In genomic region chr4:136928928-136929327, GRCm38 (mm10) we compare ENCODE assay signal across 11 mouse cellular contexts. TPM values are rescaled to one million over a fixed set of nuclear protein-coding genes. Genes with fewer than 3 reads are reported as not detected.
DNase-seq lines count a peak whose midpoint lies in the region; ATAC-seq and TF ChIP-seq lines count a peak whose summit lies in the region.
"Had no signal": no experiment of that assay in that cellular context is flagged by ENCODE, and none has a peak within 500 bp of the region (broad histone marks: within the 10 kb centered on the region; RNA-seq: fewer than 3 reads in every experiment).

No protein-coding gene starts in this region.

- H3K9ac ChIP-seq in kidney, embryonic 15.5 days: no peak overlapping the region
- H3K9ac ChIP-seq in ES-Bruce4 (ENCODE audit: low read depth, poor library complexity, severe bottlenecking): no peak overlapping the region
- H3K9ac ChIP-seq in forebrain, embryonic 16.5 days (replicated peaks; ENCODE audit: low read depth, low read length): no peak overlapping the region
- H3K9ac ChIP-seq: embryonic facial prominence, embryonic 15.5 days; limb, embryonic 15.5 days; stomach, embryonic 15.5 days had no signal

- H3K4me3 ChIP-seq in kidney, embryonic 15.5 days (replicated peaks): no peak overlapping the region
- no peak overlapping the region for H3K4me3 ChIP-seq in ES-Bruce4 (ENCODE audit: low read depth, low read length)
- no peak overlapping the region for H3K4me3 ChIP-seq in bone marrow macrophage, adult 2 months (ENCODE audit: insufficient read depth, low read length)
- H3K4me3 ChIP-seq in forebrain, embryonic 16.5 days (replicated peaks; ENCODE audit: low read length): no peak overlapping the region
- H3K4me3 ChIP-seq: embryonic facial prominence, embryonic 15.5 days; limb, embryonic 15.5 days; stomach, embryonic 15.5 days had no signal

- ATAC-seq in kidney, embryonic 15.5 days (replicated peaks; ENCODE audit: low FRiP score): no peak
- no peak for ATAC-seq in forebrain, embryonic 16.5 days

- TF ChIP-seq EP300 in ES-Bruce4 (IDR thresholded peaks at IDR 0.05; ENCODE audit: insufficient read depth, low read depth, low read length): no peak

- no peaks in the 10 kb centered on the region for H3K4me1 ChIP-seq in kidney, embryonic 15.5 days
- H3K4me1 ChIP-seq in ES-Bruce4 (ENCODE audit: control insufficient read depth, insufficient read depth, low read length): no peaks in the 10 kb centered on the region
- H3K4me1 ChIP-seq in bone marrow macrophage, adult 2 months (ENCODE audit: control insufficient read depth, insufficient read depth, low read length): no peaks in the 10 kb centered on the region
- 0 out of 2 replicates have a peak, but pooled peaks cover 2% of the 10 kb centered on the region for H3K4me1 ChIP-seq in forebrain, embryonic 16.5 days (replicated peaks; ENCODE audit: control insufficient read depth, insufficient read depth, low read length)
- H3K4me1 ChIP-seq: embryonic facial prominence, embryonic 15.5 days; limb, embryonic 15.5 days; stomach, embryonic 15.5 days had no signal

- DNase-seq in kidney, adult 11 months: peak; percentile 17
- peak; percentile 52 for DNase-seq in kidney, adult 9 months
- peak; percentile 3 for DNase-seq in thymus, postnatal 25 days
- no peak for DNase-seq in right cerebral cortex, adult 18-20 months

- H3K4me2 ChIP-seq in kidney, embryonic 15.5 days: no peak overlapping the region
- no peak overlapping the region for H3K4me2 ChIP-seq in forebrain, embryonic 16.5 days (ENCODE audit: low read length)
- H3K4me2 ChIP-seq: embryonic facial prominence, embryonic 15.5 days; limb, embryonic 15.5 days; stomach, embryonic 15.5 days had no signal

- no peak overlapping the region for H3K27ac ChIP-seq in kidney, embryonic 15.5 days
- no peak overlapping the region for H3K27ac ChIP-seq in ES-Bruce4 (ENCODE audit: insufficient read depth, low read length)
- no peak overlapping the region for H3K27ac ChIP-seq in bone marrow macrophage, adult 2 months (ENCODE audit: insufficient read depth, low read depth, low read length)
- no peak overlapping the region for H3K27ac ChIP-seq in forebrain, embryonic 16.5 days (ENCODE audit: low read length)
- H3K27ac ChIP-seq: embryonic facial prominence, embryonic 15.5 days; limb, embryonic 15.5 days; stomach, embryonic 15.5 days had no signal

- TF ChIP-seq CTCF in ES-Bruce4 (IDR thresholded peaks at IDR 0.05; ENCODE audit: low read depth, low read length): peak; percentile 70
- peak; percentile 37; the same call in 1 of the 2 replicates for TF ChIP-seq CTCF in bone marrow macrophage, adult 2 months (IDR thresholded peaks at IDR 0.05; ENCODE audit: low read depth, low read length)

- WGBS in kidney, embryonic 15.5 days: 10% methylated on average over 5 of the region's 5 CpGs
- WGBS in forebrain, embryonic 16.5 days: 6% methylated on average over 5 of the region's 5 CpGs

- H3K9me3 ChIP-seq in kidney, embryonic 15.5 days (replicated peaks): no peaks in the 10 kb centered on the region
- no peaks in the 10 kb centered on the region for H3K9me3 ChIP-seq in ES-Bruce4 (replicated peaks; ENCODE audit: control insufficient read depth, insufficient read depth, low read length, poor library complexity, severe bottlenecking)
- H3K9me3 ChIP-seq in forebrain, embryonic 16.5 days (ENCODE audit: control insufficient read depth, low read length): no peaks in the 10 kb centered on the region
- H3K9me3 ChIP-seq: embryonic facial prominence, embryonic 15.5 days; limb, embryonic 15.5 days; stomach, embryonic 15.5 days had no signal

- no peaks in the 10 kb centered on the region for H3K36me3 ChIP-seq in kidney, embryonic 15.5 days
- H3K36me3 ChIP-seq in ES-Bruce4 (ENCODE audit: control insufficient read depth, insufficient read depth, low read length, poor library complexity, severe bottlenecking): no peaks in the 10 kb centered on the region
- no peaks in the 10 kb centered on the region for H3K36me3 ChIP-seq in forebrain, embryonic 16.5 days (ENCODE audit: control insufficient read depth, insufficient read depth)
- H3K36me3 ChIP-seq: embryonic facial prominence, embryonic 15.5 days; limb, embryonic 15.5 days; stomach, embryonic 15.5 days had no signal

- no peak for TF ChIP-seq POLR2A in ES-Bruce4 (IDR thresholded peaks at IDR 0.05; ENCODE audit: insufficient read depth, low read length)
- TF ChIP-seq POLR2A in bone marrow macrophage, adult 2 months (IDR thresholded peaks at IDR 0.05; ENCODE audit: borderline replicate concordance, low read depth, low read length): no peak

- H3K27me3 ChIP-seq in kidney, embryonic 15.5 days: peaks cover 58% of the 10 kb centered on the region
- no peaks in the 10 kb centered on the region for H3K27me3 ChIP-seq in ES-Bruce4 (ENCODE audit: control insufficient read depth, insufficient read depth, low read length, poor library complexity, severe bottlenecking)
- H3K27me3 ChIP-seq in forebrain, embryonic 16.5 days (replicated peaks; ENCODE audit: control insufficient read depth, insufficient read depth, low read length): peaks cover 19% of the 10 kb centered on the region

RNA-seq across cellular contexts. Expression of gene Epha8, which starts 27.7 kb away (rescaled TPM):
- 0.19 and 0.21 TPM in 2 replicates for polyA plus RNA-seq in kidney, embryonic 15.5 days (2015; fragmentation: Nextera tagmentation; extraction: Ambion mirVana)
- 0.61 and 0.72 TPM in 2 replicates for polyA plus RNA-seq in ES-Bruce4 (2011; ENCODE audit: insufficient read depth, insufficient read length, low read depth, missing spikeins)
- not detected in 2 replicates for polyA plus RNA-seq in bone marrow macrophage, adult 2 months (2012; ENCODE audit: insufficient read depth, insufficient read length, missing spikeins)
- 3.7 and 6.7 TPM in 2 replicates for polyA plus RNA-seq in forebrain, embryonic 16.5 days (2015; fragmentation: Nextera tagmentation; extraction: Ambion mirVana)

RNA-seq across cellular contexts. Expression of gene C1qa, which starts 30.3 kb away (rescaled TPM):
- polyA plus RNA-seq in kidney, embryonic 15.5 days (2015; fragmentation: Nextera tagmentation; extraction: Ambion mirVana): 19.9 and 24.3 TPM in 2 replicates
- polyA plus RNA-seq in ES-Bruce4 (2011; ENCODE audit: insufficient read depth, insufficient read length, low read depth, missing spikeins): not detected in 2 replicates
- polyA plus RNA-seq in bone marrow macrophage, adult 2 months (2012; ENCODE audit: insufficient read depth, insufficient read length, missing spikeins): 1,983 and 2,039 TPM in 2 replicates
- polyA plus RNA-seq in forebrain, embryonic 16.5 days (2015; fragmentation: Nextera tagmentation; extraction: Ambion mirVana): 16.8 and 24.6 TPM in 2 replicates

RNA-seq across cellular contexts. Expression of gene C1qc, which starts 36.1 kb away (rescaled TPM):
- polyA plus RNA-seq in kidney, embryonic 15.5 days (2015; fragmentation: Nextera tagmentation; extraction: Ambion mirVana): 20.2 and 21.3 TPM in 2 replicates
- polyA plus RNA-seq in ES-Bruce4 (2011; ENCODE audit: insufficient read depth, insufficient read length, low read depth, missing spikeins): not detected in 2 replicates
- 2,483 and 2,716 TPM in 2 replicates for polyA plus RNA-seq in bone marrow macrophage, adult 2 months (2012; ENCODE audit: insufficient read depth, insufficient read length, missing spikeins)
- 13.9 and 17.6 TPM in 2 replicates for polyA plus RNA-seq in forebrain, embryonic 16.5 days (2015; fragmentation: Nextera tagmentation; extraction: Ambion mirVana)

RNA-seq across cellular contexts. Expression of gene C1qb, which starts 42.9 kb away (rescaled TPM):
- 42.7 and 48.4 TPM in 2 replicates for polyA plus RNA-seq in kidney, embryonic 15.5 days (2015; fragmentation: Nextera tagmentation; extraction: Ambion mirVana)
- not detected in 2 replicates for polyA plus RNA-seq in ES-Bruce4 (2011; ENCODE audit: insufficient read depth, insufficient read length, low read depth, missing spikeins)
- 3,592 and 3,777 TPM in 2 replicates for polyA plus RNA-seq in bone marrow macrophage, adult 2 months (2012; ENCODE audit: insufficient read depth, insufficient read length, missing spikeins)
- 24.1 and 32.0 TPM in 2 replicates for polyA plus RNA-seq in forebrain, embryonic 16.5 days (2015; fragmentation: Nextera tagmentation; extraction: Ambion mirVana)

Comparison
In these comparisons a context has a peak if more than half of its experiments do, and no peak if none do; other contexts are left out.
1. RNA of gene C1qa, which starts 30.3 kb away (polyA plus RNA-seq): 1,983 to 2,039 TPM in bone marrow macrophage, adult 2 months; 19.9 to 24.3 TPM in kidney, embryonic 15.5 days, 16.8 to 24.6 TPM in forebrain, embryonic 16.5 days and not detected in ES-Bruce4; every median in the first group is over 10 times any median in the second.
2. RNA of gene C1qc, which starts 36.1 kb away (polyA plus RNA-seq): 2,483 to 2,716 TPM in bone marrow macrophage, adult 2 months; 20.2 to 21.3 TPM in kidney, embryonic 15.5 days, 13.9 to 17.6 TPM in forebrain, embryonic 16.5 days and not detected in ES-Bruce4; every median in the first group is over 100 times any median in the second.